Mouse (Mus musculus): ENCODE data around the gene Abcg4. TPM values are rescaled to one million over a fixed set of nuclear protein-coding genes. Genes with fewer than 3 reads are reported as not detected.
A peak's percentile ranks its signal among the peaks of the same experiment; 100 is the strongest.
"Not testable (repeated sequence)": the region's sequence is repeated elsewhere in the genome, so short reads cannot be mapped to it uniquely, and the experiment has no call there.

Gene Abcg4
- polyA plus RNA-seq, 1 experiment from 2014 or later: 3.7 TPM

GRCm38 (mm10) chr9:44305466-44306079 lies 17.2 kb upstream of the Abcg4 start, which contains the start of gene Hinfp:
TSS of gene Hinfp (minus strand) at chr9:44305671.
- Histone ChIP-seq H3K9ac (ENCODE audit: low read length) (peak within 1 kb of the TSS; percentile 79), H3K4me3 (ENCODE audit: low read depth, low read length) (peak within 1 kb of the TSS; percentile 98), H3K27me3 (ENCODE audit: control insufficient read depth, insufficient read depth, low read length) (no peaks in the 10 kb centered on the region), H3K27ac (replicated peaks; ENCODE audit: low read depth, low read length) (0 out of 2 replicates have a peak within 1 kb of the TSS, but pooled peaks have one; percentile 32), H3K9me3 (ENCODE audit: control insufficient read depth, low read length) (no peaks in the 10 kb centered on the region), H3K4me1 (ENCODE audit: control insufficient read depth, insufficient read depth, low read length) (peaks cover 2% of the 10 kb centered on the region; the same call in 1 of the 2 replicates), H3K4me2 (ENCODE audit: low read depth, severe bottlenecking) (peak within 1 kb of the TSS; percentile 79), H3K36me3 (ENCODE audit: control insufficient read depth, insufficient read depth, low read length) (peaks cover 4% of the 10 kb centered on the region; the same call in 1 of the 2 replicates)
- peak; percentile 98 for ATAC-seq (ENCODE audit: insufficient number of reproducible peaks, low FRiP score, low TSS enrichment, low read depth)
- under 1% methylated on average over 50 of the region's 54 CpGs for WGBS
- DNase-seq (ENCODE audit: low spot score): peak; percentile 99

DNA sequence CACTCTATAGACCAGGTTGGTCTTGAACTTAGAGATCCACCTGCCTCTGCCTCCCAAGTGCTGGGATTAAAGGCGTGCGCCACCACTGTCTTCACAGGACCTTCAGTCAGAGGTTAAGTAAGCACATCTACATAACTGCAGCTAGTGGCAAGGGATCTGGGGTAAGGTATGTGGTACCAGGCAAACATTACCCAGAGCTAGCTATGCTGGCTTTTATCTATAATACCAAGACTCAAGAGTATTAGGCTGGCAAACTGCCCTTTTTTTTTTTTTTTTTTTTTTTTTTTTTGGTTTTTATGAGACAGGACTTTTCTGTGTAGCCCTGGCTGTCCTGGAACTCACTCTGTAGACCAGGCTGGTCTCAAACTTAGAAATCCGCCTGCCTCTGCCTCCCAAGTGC lies 11.6 kb upstream of the Abcg4 start:
- not testable (repeated sequence) for H3K4me2 ChIP-seq (ENCODE audit: low read depth, severe bottlenecking); H3K9me3 ChIP-seq (ENCODE audit: control insufficient read depth, low read length); DNase-seq (ENCODE audit: low spot score); H3K27ac ChIP-seq (replicated peaks; ENCODE audit: low read depth, low read length); H3K4me3 ChIP-seq (ENCODE audit: low read depth, low read length); H3K9ac ChIP-seq (ENCODE audit: low read length); H3K4me1 ChIP-seq (ENCODE audit: control insufficient read depth, insufficient read depth, low read length); H3K27me3 ChIP-seq (ENCODE audit: control insufficient read depth, insufficient read depth, low read length); ATAC-seq (ENCODE audit: insufficient number of reproducible peaks, low FRiP score, low TSS enrichment, low read depth)
- WGBS: 88% methylated on average over 3 of the region's 3 CpGs
- peaks cover 28% of the 10 kb centered on the region for H3K36me3 ChIP-seq (ENCODE audit: control insufficient read depth, insufficient read depth, low read length)

GRCm38 (mm10) chr9:44292490-44292889 lies 4.1 kb upstream of the Abcg4 start:
- ATAC-seq (ENCODE audit: insufficient number of reproducible peaks, low FRiP score, low TSS enrichment, low read depth): no peak
- Histone ChIP-seq H3K4me2 (ENCODE audit: low read depth, severe bottlenecking) (no peak overlapping the region), H3K4me1 (ENCODE audit: control insufficient read depth, insufficient read depth, low read length) (peaks cover 13% of the 10 kb centered on the region; the same call in 1 of the 2 replicates), H3K36me3 (ENCODE audit: control insufficient read depth, insufficient read depth, low read length) (peaks cover 31% of the 10 kb centered on the region), H3K4me3 (ENCODE audit: low read depth, low read length) (no peak overlapping the region), H3K27ac (replicated peaks; ENCODE audit: low read depth, low read length) (no peak overlapping the region), H3K9ac (ENCODE audit: low read length) (no peak overlapping the region), H3K9me3 (ENCODE audit: control insufficient read depth, low read length) (no peaks in the 10 kb centered on the region), H3K27me3 (ENCODE audit: control insufficient read depth, insufficient read depth, low read length) (peaks cover 15% of the 10 kb centered on the region)
- WGBS: 63% methylated on average over 3 of the region's 3 CpGs
- peak; percentile 54 for DNase-seq (ENCODE audit: low spot score)

GRCm38 (mm10) chr9:44288959-44289291 lies 510 bp upstream of the Abcg4 start:
- DNase-seq (ENCODE audit: low spot score) (peak; percentile 23), ATAC-seq (ENCODE audit: insufficient number of reproducible peaks, low FRiP score, low TSS enrichment, low read depth) (no peak)
- peak overlapping the region; percentile 82 for H3K4me3 ChIP-seq (ENCODE audit: low read depth, low read length)
- 7% methylated on average over 11 of the region's 11 CpGs for WGBS
- H3K4me1 ChIP-seq (ENCODE audit: control insufficient read depth, insufficient read depth, low read length): peaks cover 18% of the 10 kb centered on the region; the same call in 1 of the 2 replicates
- no peaks in the 10 kb centered on the region for H3K9me3 ChIP-seq (ENCODE audit: control insufficient read depth, low read length)
- H3K9ac ChIP-seq (ENCODE audit: low read length): no peak overlapping the region
- peaks cover 16% of the 10 kb centered on the region for H3K36me3 ChIP-seq (ENCODE audit: control insufficient read depth, insufficient read depth, low read length)
- H3K27ac ChIP-seq (replicated peaks; ENCODE audit: low read depth, low read length): no peak overlapping the region
- peak overlapping the region; percentile 99 for H3K4me2 ChIP-seq (ENCODE audit: low read depth, severe bottlenecking)
- peaks cover 20% of the 10 kb centered on the region for H3K27me3 ChIP-seq (ENCODE audit: control insufficient read depth, insufficient read depth, low read length)

DNA sequence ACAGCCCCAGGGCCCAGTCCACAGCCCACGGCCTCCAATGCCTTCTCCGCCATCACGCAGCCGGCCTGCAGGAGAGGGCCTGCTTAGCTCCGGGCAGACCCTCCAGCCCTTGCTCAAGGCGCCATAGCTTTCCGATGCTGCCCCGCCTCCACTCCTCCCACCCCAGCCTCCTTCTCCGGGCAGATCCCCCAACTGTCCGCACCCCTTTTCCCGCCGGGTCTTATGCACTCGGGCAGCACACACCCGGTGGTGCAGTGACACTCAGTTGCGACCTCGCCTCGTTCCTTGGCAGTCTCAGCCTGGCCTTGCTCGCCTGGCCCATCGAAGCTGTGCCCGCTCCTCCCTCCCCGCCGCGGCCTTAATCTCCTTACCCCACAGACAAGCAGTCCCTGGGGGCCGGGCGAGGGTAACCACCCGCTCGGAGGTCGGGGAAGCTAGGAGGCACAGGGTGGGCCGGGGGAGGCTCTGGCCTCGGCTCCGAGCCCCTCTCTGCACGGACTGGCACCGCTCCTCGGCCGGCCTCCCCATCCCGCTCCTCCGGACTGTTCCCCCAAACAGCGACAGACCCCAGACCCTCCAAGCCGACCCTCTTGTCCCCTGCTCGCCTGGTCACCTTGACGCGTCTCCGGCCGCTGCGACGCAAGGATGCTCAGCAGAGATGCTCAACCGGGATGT lies 877 bp downstream of the Abcg4 start:
- Histone ChIP-seq H3K27ac (replicated peaks; ENCODE audit: low read depth, low read length) (no peak overlapping the region), H3K9me3 (ENCODE audit: control insufficient read depth, low read length) (no peaks in the 10 kb centered on the region), H3K4me1 (ENCODE audit: control insufficient read depth, insufficient read depth, low read length) (peaks cover 18% of the 10 kb centered on the region; the same call in 1 of the 2 replicates), H3K36me3 (ENCODE audit: control insufficient read depth, insufficient read depth, low read length) (peaks cover 10% of the 10 kb centered on the region), H3K4me2 (ENCODE audit: low read depth, severe bottlenecking) (peak overlapping the region; percentile 99), H3K4me3 (ENCODE audit: low read depth, low read length) (peak overlapping the region; percentile 82), H3K27me3 (ENCODE audit: control insufficient read depth, insufficient read depth, low read length) (peaks cover 20% of the 10 kb centered on the region), H3K9ac (ENCODE audit: low read length) (peak overlapping the region; percentile 73)
- under 1% methylated on average over 46 of the region's 47 CpGs for WGBS
- peak; percentile 69 for DNase-seq (ENCODE audit: low spot score)
- ATAC-seq (ENCODE audit: insufficient number of reproducible peaks, low FRiP score, low TSS enrichment, low read depth): peak; percentile 60

GRCm38 (mm10) chr9:44287003-44287400 lies 1.4 kb downstream of the Abcg4 start:
- H3K36me3 ChIP-seq (ENCODE audit: control insufficient read depth, insufficient read depth, low read length): peaks cover 8% of the 10 kb centered on the region
- H3K4me2 ChIP-seq (ENCODE audit: low read depth, severe bottlenecking): peak overlapping the region; percentile 99
- H3K9ac ChIP-seq (ENCODE audit: low read length): peak overlapping the region; percentile 73
- H3K27me3 ChIP-seq (ENCODE audit: control insufficient read depth, insufficient read depth, low read length): peaks cover 20% of the 10 kb centered on the region
- H3K27ac ChIP-seq (replicated peaks; ENCODE audit: low read depth, low read length): no peak overlapping the region
- H3K9me3 ChIP-seq (ENCODE audit: control insufficient read depth, low read length): no peaks in the 10 kb centered on the region
- DNase-seq (ENCODE audit: low spot score): no peak
- peak overlapping the region; percentile 82 for H3K4me3 ChIP-seq (ENCODE audit: low read depth, low read length)
- ATAC-seq (ENCODE audit: insufficient number of reproducible peaks, low FRiP score, low TSS enrichment, low read depth): 0 out of 2 replicates have a peak, but pooled peaks have one; percentile 3
- 4% methylated on average over 11 of the region's 11 CpGs for WGBS
- H3K4me1 ChIP-seq (ENCODE audit: control insufficient read depth, insufficient read depth, low read length): peaks cover 18% of the 10 kb centered on the region; the same call in 1 of the 2 replicates

- DNase-seq (ENCODE audit: low spot score) (no peak), ATAC-seq (ENCODE audit: insufficient number of reproducible peaks, low FRiP score, low TSS enrichment, low read depth) (no peak)
- no peak overlapping the region for H3K9ac ChIP-seq (ENCODE audit: low read length)
- peaks cover 18% of the 10 kb centered on the region; the same call in 1 of the 2 replicates for H3K4me1 ChIP-seq (ENCODE audit: control insufficient read depth, insufficient read depth, low read length)
- WGBS: 15% methylated on average over 6 of the region's 6 CpGs
- H3K36me3 ChIP-seq (ENCODE audit: control insufficient read depth, insufficient read depth, low read length): peaks cover 6% of the 10 kb centered on the region
- H3K27me3 ChIP-seq (ENCODE audit: control insufficient read depth, insufficient read depth, low read length): peaks cover 20% of the 10 kb centered on the region
- H3K4me2 ChIP-seq (ENCODE audit: low read depth, severe bottlenecking): no peak overlapping the region
- H3K9me3 ChIP-seq (ENCODE audit: control insufficient read depth, low read length): no peaks in the 10 kb centered on the region
- H3K4me3 ChIP-seq (ENCODE audit: low read depth, low read length): no peak overlapping the region
- no peak overlapping the region for H3K27ac ChIP-seq (replicated peaks; ENCODE audit: low read depth, low read length)
These were observed 2.1 kb downstream of the Abcg4 start for GRCm38 (mm10) chr9:44286256-44286850.

DNA sequence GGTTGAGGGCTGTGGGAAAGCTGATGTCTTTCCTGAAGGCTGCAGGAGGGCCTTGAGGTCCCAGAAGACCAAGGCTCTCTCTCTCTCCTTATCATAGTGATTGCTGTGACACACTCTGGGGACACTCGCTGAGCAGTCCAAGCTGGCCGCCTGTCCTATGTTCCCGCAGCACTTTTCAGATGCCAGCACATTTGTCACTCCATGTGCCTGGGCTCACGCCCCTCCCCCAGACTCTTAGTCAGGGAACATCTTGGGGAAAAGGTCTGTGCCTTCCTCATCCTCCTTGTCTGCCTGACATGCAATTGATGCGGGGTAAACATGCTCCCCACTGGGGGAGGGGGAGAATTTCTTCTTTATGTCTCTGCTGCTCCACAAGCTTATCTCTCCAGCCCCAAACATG lies 5.2 kb downstream of the Abcg4 start:
- Histone ChIP-seq H3K9ac (ENCODE audit: low read length) (no peak overlapping the region), H3K9me3 (ENCODE audit: control insufficient read depth, low read length) (no peaks in the 10 kb centered on the region; the same call in 1 of the 2 replicates), H3K4me2 (ENCODE audit: low read depth, severe bottlenecking) (no peak overlapping the region), H3K36me3 (ENCODE audit: control insufficient read depth, insufficient read depth, low read length) (no peaks in the 10 kb centered on the region), H3K27ac (replicated peaks; ENCODE audit: low read depth, low read length) (no peak overlapping the region), H3K4me3 (ENCODE audit: low read depth, low read length) (no peak overlapping the region), H3K27me3 (ENCODE audit: control insufficient read depth, insufficient read depth, low read length) (peaks cover 12% of the 10 kb centered on the region), H3K4me1 (ENCODE audit: control insufficient read depth, insufficient read depth, low read length) (peaks cover 8% of the 10 kb centered on the region; the same call in 1 of the 2 replicates)
- WGBS: 70% methylated on average over 5 of the region's 5 CpGs
- ATAC-seq (ENCODE audit: insufficient number of reproducible peaks, low FRiP score, low TSS enrichment, low read depth) (no peak), DNase-seq (ENCODE audit: low spot score) (no peak)
